Mouse (Mus musculus) MEL (cell line): ENCODE measurements around the gene Tor4a. TPM values are rescaled to one million over a fixed set of nuclear protein-coding genes. Genes with fewer than 3 reads are reported as not detected.

Experiments used
- DNase-seq: peaks from one replicate; pipeline ENCODE4 v3.0.0; 2011; ENCODE audit warnings: low read depth, low spot score
- H3K27ac ChIP-seq: 2 replicates; pipeline ENCODE4 v1.5.1; 2012; ENCODE audit warnings: low read depth, mild to moderate bottlenecking, control low read depth, low read length, moderate library complexity; ENCODE audit not compliant: control insufficient read depth
- H3K27me3 ChIP-seq, 2 experiments: fragments of 150-350 bp in 1 of 2; sonication (generic) in 1 of 2; 2 replicates each; pipeline ENCODE4 v1.6.1; 2012; ENCODE audit warnings: low read length in 2 of 2, mild to moderate bottlenecking in 2 of 2, improper control_type of control experiment in 1 of 2, moderate library complexity in 1 of 2; ENCODE audit not compliant: insufficient read depth in 2 of 2, control insufficient read depth in 1 of 2
- H3K36me3 ChIP-seq, 2 experiments: 2 replicates each; pipeline ENCODE4 v1.6.1; 2012 to 2014; ENCODE audit warnings: low read length in 2 of 2, improper control_type of control experiment in 1 of 2, inconsistent platforms in 1 of 2, mild to moderate bottlenecking in 1 of 2; ENCODE audit not compliant: insufficient read depth in 2 of 2, control insufficient read depth in 1 of 2
- H3K4me1 ChIP-seq, 2 experiments: fragments of 150-350 bp in 1 of 2; sonication (generic) in 1 of 2; 2 replicates each; pipeline ENCODE4 v1.6.1; 2012; ENCODE audit warnings: low read length in 2 of 2, improper control_type of control experiment in 1 of 2, mild to moderate bottlenecking in 1 of 2; ENCODE audit not compliant: insufficient read depth in 2 of 2, control insufficient read depth in 1 of 2
- H3K4me3 ChIP-seq, 2 experiments: fragments of 150-350 bp in 1 of 2; sonication (generic) in 1 of 2; 2 replicates each; pipeline ENCODE4 v1.5.1; 2012; ENCODE audit warnings: low read depth in 2 of 2, low read length in 2 of 2, mild to moderate bottlenecking in 2 of 2, moderate library complexity in 2 of 2, control low read depth in 1 of 2, improper control_type of control experiment in 1 of 2; ENCODE audit not compliant: control insufficient read depth in 1 of 2, insufficient read depth in 1 of 2
- H3K79me2 ChIP-seq: 2 replicates; pipeline ENCODE4 v1.6.1; 2012; ENCODE audit warnings: mild to moderate bottlenecking, low read length, moderate library complexity; ENCODE audit not compliant: control insufficient read depth, poor library complexity, insufficient read depth
- H3K9ac ChIP-seq: 2 replicates; pipeline ENCODE4 v1.6.1; 2012; ENCODE audit warnings: low read depth, mild to moderate bottlenecking, control low read depth, low read length, moderate library complexity; ENCODE audit not compliant: control insufficient read depth, poor library complexity, severe bottlenecking
- H3K9me3 ChIP-seq: fragments of 150-350 bp; sonication (generic); replicated peaks from 2 replicates; pipeline ENCODE4 v1.6.1; 2012; ENCODE audit warnings: mild to moderate bottlenecking, low read length, improper control_type of control experiment, moderate library complexity; ENCODE audit not compliant: insufficient read depth
- CHD2 ChIP-seq: IDR thresholded peaks from 2 replicates; pipeline ENCODE4 v1.6.1; 2011; ENCODE audit warnings: low read length, improper control_type of control experiment
- ELF1 ChIP-seq: IDR thresholded peaks from 2 replicates; pipeline ENCODE4 v1.6.1; 2014; ENCODE audit warnings: low read depth, mild to moderate bottlenecking, inconsistent platforms, low read length, improper control_type of control experiment, moderate library complexity
- EP300 ChIP-seq, 2 experiments: IDR thresholded peaks; 2 replicates each; pipeline ENCODE4 v1.6.1; 2011; ENCODE audit warnings: improper control_type of control experiment in 2 of 2, low read length in 2 of 2, low read depth in 1 of 2, mild to moderate bottlenecking in 1 of 2
- ETS1 ChIP-seq: IDR thresholded peaks from 2 replicates; pipeline ENCODE4 v1.6.1; 2012; ENCODE audit warnings: low read depth, mild to moderate bottlenecking, inconsistent platforms, low read length, improper control_type of control experiment, moderate library complexity
- GATA1 ChIP-seq: IDR thresholded peaks from 2 replicates; pipeline ENCODE4 v1.6.1; 2011; ENCODE audit warnings: low read depth, low read length, improper control_type of control experiment
- MYB ChIP-seq: IDR thresholded peaks from 2 replicates; pipeline ENCODE4 v1.6.1; 2011; ENCODE audit warnings: mild to moderate bottlenecking, low read depth, low read length, improper control_type of control experiment
- MYC ChIP-seq: IDR thresholded peaks from 2 replicates; pipeline ENCODE4 v1.6.1; 2011; ENCODE audit warnings: low read depth, mild to moderate bottlenecking, low read length, improper control_type of control experiment, moderate library complexity
- RCOR1 ChIP-seq: IDR thresholded peaks from 2 replicates; pipeline ENCODE4 v1.6.1; 2012; ENCODE audit warnings: low read depth, mild to moderate bottlenecking, inconsistent platforms, low read length, improper control_type of control experiment
- SIN3A ChIP-seq: IDR thresholded peaks from 2 replicates; pipeline ENCODE4 v1.6.1; 2012; ENCODE audit warnings: low read length, improper control_type of control experiment, inconsistent platforms
- TBP ChIP-seq: IDR thresholded peaks from 2 replicates; pipeline ENCODE4 v1.8.0; 2011; ENCODE audit warnings: low read depth, low read length, improper control_type of control experiment
- TCF12 ChIP-seq: IDR thresholded peaks from 2 replicates; pipeline ENCODE4 v1.6.1; 2014; ENCODE audit warnings: low read depth, mild to moderate bottlenecking, inconsistent platforms, low read length, improper control_type of control experiment, moderate library complexity
- UBTF ChIP-seq: IDR thresholded peaks from 2 replicates; pipeline ENCODE4 v1.6.1; 2012; ENCODE audit warnings: low read depth, mild to moderate bottlenecking, inconsistent platforms, low read length, improper control_type of control experiment, moderate library complexity, borderline replicate concordance; ENCODE audit not compliant: insufficient read depth
- USF2 ChIP-seq, 2 experiments: IDR thresholded peaks; 2 replicates each; pipeline ENCODE4 v1.6.1; 2011 to 2012; ENCODE audit warnings: improper control_type of control experiment in 2 of 2, low read length in 2 of 2, borderline replicate concordance in 1 of 2, inconsistent platforms in 1 of 2, low read depth in 1 of 2, mild to moderate bottlenecking in 1 of 2; ENCODE audit not compliant: insufficient read depth in 1 of 2
- ZMIZ1 ChIP-seq: IDR thresholded peaks from 2 replicates; pipeline ENCODE4 v1.6.1; 2012; ENCODE audit warnings: low read depth, mild to moderate bottlenecking, inconsistent platforms, low read length, improper control_type of control experiment, moderate library complexity
- ZNF384 ChIP-seq: IDR thresholded peaks from 2 replicates; pipeline ENCODE4 v1.6.1; 2012; ENCODE audit warnings: low read depth, mild to moderate bottlenecking, inconsistent platforms, low read length, improper control_type of control experiment
- polyA plus RNA-seq, 2 experiments: library from polyadenylated mRNA; stranded (reverse) in 1 of 2; unstranded in 1 of 2; fragments of >175 nt in 1 of 2; fragments of >200 nt in 1 of 2; gene quantifications; 2 replicates each; pipeline versions ENCODE4 v1.2.1 to v1.2.4; 2012; ENCODE audit warnings: low replicate concordance in 2 of 2, low read depth in 1 of 2; ENCODE audit not compliant: insufficient read length in 2 of 2, insufficient read depth in 1 of 2, missing spikeins in 1 of 2
- total RNA-seq: library from RNA; depleted of rRNA; stranded (reverse); fragments of 300-350 nt; gene quantifications from 2 replicates; pipeline ENCODE4 v1.2.3, GENCODE M21; 2012

The Tor4a gene
- total and polyA plus RNA-seq, 3 experiments, result 9.1 to 13.7 TPM; not detected in 1

DNA sequence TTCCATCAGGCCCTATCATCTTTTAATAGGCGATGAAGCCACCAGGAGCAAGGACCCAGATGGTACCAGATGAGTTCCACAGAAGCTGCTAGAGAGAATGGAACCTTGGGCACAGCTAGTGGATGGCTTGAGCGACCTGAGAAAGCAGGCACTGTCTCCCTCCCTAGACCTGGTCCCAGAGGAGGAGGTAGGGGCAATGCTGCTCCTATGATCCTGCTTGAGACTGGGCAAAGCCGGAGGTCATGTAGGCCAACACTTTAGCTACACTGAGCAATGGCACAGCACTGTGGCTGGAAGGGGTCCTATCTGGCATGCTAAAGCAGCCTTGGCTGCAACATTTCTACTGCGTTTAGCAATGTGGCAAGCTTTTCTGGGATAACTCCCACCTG is 21.0 kb downstream of the Tor4a start:
- Histone ChIP-seq H3K27ac (no peak overlapping the region), H3K4me1 (peaks cover 6 to 26% of the 10 kb centered on the region in 2 experiments), H3K79me2 (no peaks in the 10 kb centered on the region; the same call in 1 of the 2 replicates), H3K9me3 (no peaks in the 10 kb centered on the region), H3K27me3 (no peaks in the 10 kb centered on the region), H3K4me3 (no peak overlapping the region), H3K36me3 (peaks cover 0 to 12% of the 10 kb centered on the region in 2 experiments; a peak in 2 of 4 replicates), H3K9ac (no peak overlapping the region)
- no peak for DNase-seq
- no peak for TF ChIP-seq RCOR1

DNA sequence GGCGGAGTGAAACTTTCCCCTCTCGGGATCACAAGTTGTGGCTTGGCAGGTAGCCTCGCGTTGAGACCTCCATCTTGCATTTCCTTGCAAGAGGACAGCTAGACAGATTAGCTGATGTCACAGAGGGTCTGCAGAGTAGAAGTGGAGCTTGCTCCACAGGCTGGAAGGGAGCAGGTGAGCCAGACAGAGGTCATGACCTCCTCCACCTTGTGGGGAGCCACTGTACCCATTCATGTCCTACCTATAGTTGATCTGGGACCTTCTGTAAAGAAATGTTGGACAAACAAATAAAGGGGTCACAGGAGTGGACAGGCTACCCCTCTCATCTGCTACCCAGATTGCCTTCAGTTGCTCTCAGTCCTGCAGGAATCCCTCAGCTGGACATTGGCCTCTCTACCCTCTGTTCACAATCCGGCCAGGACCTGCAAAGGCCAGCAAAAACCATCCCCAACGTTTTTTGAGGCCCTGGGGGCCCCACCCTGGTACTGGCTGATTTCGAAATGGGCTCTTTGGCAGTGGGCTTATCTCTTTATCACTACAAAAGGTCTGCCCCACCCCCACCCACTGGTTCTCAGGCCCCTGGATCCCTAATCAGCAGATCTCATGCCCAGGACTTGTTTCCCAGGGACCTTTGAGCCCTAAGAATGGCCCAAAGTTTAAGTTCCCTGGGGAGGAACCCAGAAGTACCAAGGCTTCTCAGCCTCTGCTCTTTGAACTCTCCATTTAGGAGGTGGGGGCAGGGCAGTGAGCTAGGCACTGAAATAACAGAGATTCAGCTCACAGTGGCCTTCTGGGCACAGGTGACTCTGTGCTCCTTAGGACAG is 21.6 kb downstream of the Tor4a start:
- TF ChIP-seq TBP, result no peak
- TF ChIP-seq MYC, result no peak
- peak; percentile 41; the same call in 1 of the 2 replicates for TF ChIP-seq ETS1
- TF ChIP-seq ZNF384, result no peak
- peak; percentile 61 for TF ChIP-seq GATA1
- 0 out of 2 replicates have a peak, but pooled peaks have one; percentile 27 for TF ChIP-seq RCOR1
- no peak for TF ChIP-seq ELF1
- peak; percentile 42; the same call in 1 of the 2 replicates for TF ChIP-seq TCF12
- peak; percentile 31 to 72; a peak in 3 of 4 replicates for TF ChIP-seq EP300 (IDR thresholded peaks at IDR 0.05; ENCODE audit: low read depth in 1 of 2, low read length in 2 of 2)
- TF ChIP-seq ZMIZ1, result no peak
- no peak; the same call in 1 of the 2 replicates for TF ChIP-seq CHD2
- TF ChIP-seq UBTF, result no peak
- no peak for TF ChIP-seq SIN3A
- no peak for TF ChIP-seq USF2 (IDR thresholded peaks at IDR 0.05; ENCODE audit: borderline replicate concordance in 1 of 2, insufficient read depth in 1 of 2, low read depth in 1 of 2, low read length in 2 of 2)
- no peak for TF ChIP-seq MYB
- Histone ChIP-seq H3K79me2 (no peaks in the 10 kb centered on the region), H3K36me3 (peaks cover 0 to 17% of the 10 kb centered on the region in 2 experiments; a peak in 2 of 4 replicates), H3K4me3 (no peak overlapping the region), H3K9ac (no peak overlapping the region), H3K9me3 (no peaks in the 10 kb centered on the region), H3K27ac (no peak overlapping the region), H3K27me3 (no peaks in the 10 kb centered on the region), H3K4me1 (peaks cover 6 to 31% of the 10 kb centered on the region in 2 experiments)
- DNase-seq, result no peak
